Mouse (Mus musculus) cerebellum, adult 2 months (tissue): Measurements from ENCODE around the gene Sec31a.

Source experiments
- CTCF ChIP-seq: fragments of 200-500 bp; IDR thresholded peaks from 2 replicates; pipeline ENCODE4 v1.5.1; 2011; ENCODE audit warnings: low read depth, mild to moderate bottlenecking, control low read depth, low read length, moderate library complexity, borderline replicate concordance; ENCODE audit not compliant: insufficient read depth
- POLR2A ChIP-seq: fragments of 200-500 bp; IDR thresholded peaks from 2 replicates; pipeline ENCODE4 v1.6.1; 2011; ENCODE audit warnings: low read length, control low read depth, borderline replicate concordance; ENCODE audit not compliant: insufficient read depth

GRCm38 (mm10) chr5:100429344-100430075, 13.5 kb upstream of the Sec31a start:
- no peak for TF ChIP-seq CTCF
- TF ChIP-seq POLR2A = peak; percentile 93
